Mouse (Mus musculus): ENCODE measurements around the gene Zcchc2. TPM values are rescaled to one million over a fixed set of nuclear protein-coding genes. Genes with fewer than 3 reads are reported as not detected.

Zcchc2 gene
- polyA plus RNA-seq, 1 experiment from 2014 or later = 2.8 TPM

GRCm38 (mm10) chr1:106019854-106020253, 29.6 kb downstream of the Zcchc2 start:
- Histone ChIP-seq H3K9ac (ENCODE audit: low read depth, low read length) (no peak overlapping the region), H3K4me2 (ENCODE audit: low read depth, low read length) (no peak overlapping the region), H3K4me1 (ENCODE audit: control insufficient read depth, insufficient read depth, low read length) (no peaks in the 10 kb centered on the region), H3K9me3 (ENCODE audit: control insufficient read depth, low read length) (no peaks in the 10 kb centered on the region), H3K27ac (replicated peaks; ENCODE audit: low read depth, low read length) (no peak overlapping the region), H3K27me3 (replicated peaks; ENCODE audit: control insufficient read depth, insufficient read depth, low read length) (no peaks in the 10 kb centered on the region), H3K4me3 (ENCODE audit: low read depth, low read length) (no peak overlapping the region), H3K36me3 (ENCODE audit: control insufficient read depth, insufficient read depth, low read length) (peaks cover 83% of the 10 kb centered on the region)
- DNase-seq (ENCODE audit: low spot score) (no peak), ATAC-seq (ENCODE audit: low read depth) (no peak)
- WGBS = 69% methylated on average over 6 of the region's 6 CpGs

- H3K27me3 ChIP-seq (replicated peaks; ENCODE audit: control insufficient read depth, insufficient read depth, low read length) = no peaks in the 10 kb centered on the region
- ATAC-seq (ENCODE audit: low read depth) (no peak), DNase-seq (ENCODE audit: low spot score) (no peak)
- no peaks in the 10 kb centered on the region for H3K9me3 ChIP-seq (ENCODE audit: control insufficient read depth, low read length)
- no peak overlapping the region for H3K9ac ChIP-seq (ENCODE audit: low read depth, low read length)
- no peak overlapping the region for H3K4me2 ChIP-seq (ENCODE audit: low read depth, low read length)
- H3K4me3 ChIP-seq (ENCODE audit: low read depth, low read length) = no peak overlapping the region
- peaks cover 75% of the 10 kb centered on the region for H3K36me3 ChIP-seq (ENCODE audit: control insufficient read depth, insufficient read depth, low read length)
- H3K4me1 ChIP-seq (ENCODE audit: control insufficient read depth, insufficient read depth, low read length) = no peaks in the 10 kb centered on the region
- 94% methylated on average over 1 of the region's 1 CpGs for whole genome bisulfite sequencing
- no peak overlapping the region for H3K27ac ChIP-seq (replicated peaks; ENCODE audit: low read depth, low read length)
These were observed 32.8 kb downstream of the Zcchc2 start for GRCm38 (mm10) chr1:106022998-106023397.

DNA sequence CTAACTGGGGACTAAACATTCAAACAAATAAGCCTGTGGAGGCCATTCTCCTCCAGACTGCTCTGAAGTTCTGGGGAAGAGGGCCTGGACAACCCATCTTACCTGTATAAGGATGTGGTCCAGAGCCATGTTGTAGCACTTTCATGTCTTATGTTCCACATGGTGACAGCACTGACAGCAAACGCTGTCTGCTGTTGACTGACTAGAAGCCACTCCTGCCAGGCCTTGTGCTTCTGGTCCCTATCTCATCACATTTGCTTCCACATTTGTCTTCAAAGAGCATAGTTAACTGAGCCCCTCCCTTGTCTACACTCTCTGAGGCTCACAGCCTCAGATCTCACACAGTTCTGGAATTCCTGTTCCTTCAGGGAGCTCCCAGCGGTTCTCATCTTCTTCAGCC, 34.0 kb downstream of the Zcchc2 start:
- H3K4me3 ChIP-seq (ENCODE audit: low read depth, low read length) = no peak overlapping the region
- no peak for ATAC-seq (ENCODE audit: low read depth)
- no peaks in the 10 kb centered on the region for H3K27me3 ChIP-seq (replicated peaks; ENCODE audit: control insufficient read depth, insufficient read depth, low read length)
- peaks cover 79% of the 10 kb centered on the region for H3K36me3 ChIP-seq (ENCODE audit: control insufficient read depth, insufficient read depth, low read length)
- no peaks in the 10 kb centered on the region for H3K4me1 ChIP-seq (ENCODE audit: control insufficient read depth, insufficient read depth, low read length)
- no peaks in the 10 kb centered on the region for H3K9me3 ChIP-seq (ENCODE audit: control insufficient read depth, low read length)
- no peak for DNase-seq (ENCODE audit: low spot score)
- H3K9ac ChIP-seq (ENCODE audit: low read depth, low read length) = no peak overlapping the region
- no peak overlapping the region for H3K27ac ChIP-seq (replicated peaks; ENCODE audit: low read depth, low read length)
- no peak overlapping the region for H3K4me2 ChIP-seq (ENCODE audit: low read depth, low read length)
- 85% methylated on average over 2 of the region's 2 CpGs for WGBS

- H3K9me3 ChIP-seq (ENCODE audit: control insufficient read depth, low read length) = no peaks in the 10 kb centered on the region
- WGBS = 90% methylated on average over 3 of the region's 3 CpGs
- H3K4me1 ChIP-seq (ENCODE audit: control insufficient read depth, insufficient read depth, low read length) = no peaks in the 10 kb centered on the region
- DNase-seq (ENCODE audit: low spot score) (no peak), ATAC-seq (ENCODE audit: low read depth) (no peak)
- no peak overlapping the region for H3K27ac ChIP-seq (replicated peaks; ENCODE audit: low read depth, low read length)
- peaks cover 79% of the 10 kb centered on the region for H3K36me3 ChIP-seq (ENCODE audit: control insufficient read depth, insufficient read depth, low read length)
- H3K4me2 ChIP-seq (ENCODE audit: low read depth, low read length) = no peak overlapping the region
- H3K27me3 ChIP-seq (replicated peaks; ENCODE audit: control insufficient read depth, insufficient read depth, low read length) = no peaks in the 10 kb centered on the region
- no peak overlapping the region for H3K4me3 ChIP-seq (ENCODE audit: low read depth, low read length)
- no peak overlapping the region for H3K9ac ChIP-seq (ENCODE audit: low read depth, low read length)
These were observed 34.6 kb downstream of the Zcchc2 start for GRCm38 (mm10) chr1:106024778-106025177.

- no peak overlapping the region for H3K4me2 ChIP-seq (ENCODE audit: low read depth, low read length)
- H3K4me3 ChIP-seq (ENCODE audit: low read depth, low read length) = no peak overlapping the region
- H3K36me3 ChIP-seq (ENCODE audit: control insufficient read depth, insufficient read depth, low read length) = peaks cover 49% of the 10 kb centered on the region
- ATAC-seq (ENCODE audit: low read depth) (no peak), DNase-seq (ENCODE audit: low spot score) (no peak)
- H3K4me1 ChIP-seq (ENCODE audit: control insufficient read depth, insufficient read depth, low read length) = no peaks in the 10 kb centered on the region
- 93% methylated on average over 15 of the region's 15 CpGs for WGBS
- no peak overlapping the region for H3K9ac ChIP-seq (ENCODE audit: low read depth, low read length)
- H3K9me3 ChIP-seq (ENCODE audit: control insufficient read depth, low read length) = no peaks in the 10 kb centered on the region
- no peaks in the 10 kb centered on the region for H3K27me3 ChIP-seq (replicated peaks; ENCODE audit: control insufficient read depth, insufficient read depth, low read length)
- H3K27ac ChIP-seq (replicated peaks; ENCODE audit: low read depth, low read length) = no peak overlapping the region
These were observed 39.6 kb downstream of the Zcchc2 start for GRCm38 (mm10) chr1:106029769-106030168.

DNA sequence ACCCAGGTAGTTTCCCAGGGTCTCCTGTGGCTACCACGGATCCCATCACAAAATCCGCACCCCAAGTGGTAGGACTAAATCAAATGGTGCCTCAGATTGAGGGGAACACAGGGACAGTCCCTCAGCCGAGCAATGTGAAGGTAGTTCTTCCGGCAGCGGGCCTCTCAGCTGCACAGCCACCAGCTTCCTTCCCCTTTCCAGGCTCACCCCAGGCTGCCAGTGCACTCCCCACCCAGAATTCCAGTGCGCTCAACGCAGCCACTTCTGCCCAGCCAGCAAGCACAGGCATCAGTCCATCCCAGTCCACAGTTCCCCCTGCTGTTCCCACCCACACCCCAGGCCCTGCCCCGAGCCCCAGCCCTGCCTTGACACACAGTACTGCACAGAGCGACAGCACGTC, 40.1 kb downstream of the Zcchc2 start:
- WGBS = 93% methylated on average over 10 of the region's 10 CpGs

DNA sequence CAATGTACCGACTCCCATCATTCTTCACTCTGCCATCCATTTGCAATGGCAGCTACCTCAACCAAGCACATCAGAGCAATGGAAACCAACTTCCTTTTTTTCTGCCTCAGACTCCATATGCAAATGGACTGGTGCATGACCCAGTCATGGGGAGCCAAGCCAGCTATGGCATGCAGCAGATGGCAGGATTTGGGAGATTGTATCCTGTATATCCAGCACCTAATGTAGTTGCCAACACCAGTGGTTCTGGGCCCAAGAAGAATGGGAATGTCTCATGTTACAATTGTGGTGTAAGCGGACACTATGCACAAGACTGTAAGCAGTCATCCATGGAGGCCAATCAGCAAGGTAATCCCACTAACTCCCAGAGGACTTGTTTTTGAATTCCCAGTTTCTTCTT, 40.7 kb downstream of the Zcchc2 start:
- peak; percentile 80; the same call in 1 of the 2 replicates for ATAC-seq (ENCODE audit: low read depth)
- Histone ChIP-seq H3K36me3 (ENCODE audit: control insufficient read depth, insufficient read depth, low read length) (peaks cover 45% of the 10 kb centered on the region), H3K4me1 (ENCODE audit: control insufficient read depth, insufficient read depth, low read length) (no peaks in the 10 kb centered on the region), H3K9ac (ENCODE audit: low read depth, low read length) (no peak overlapping the region), H3K4me3 (ENCODE audit: low read depth, low read length) (no peak overlapping the region), H3K27ac (replicated peaks; ENCODE audit: low read depth, low read length) (no peak overlapping the region), H3K4me2 (ENCODE audit: low read depth, low read length) (no peak overlapping the region), H3K9me3 (ENCODE audit: control insufficient read depth, low read length) (no peaks in the 10 kb centered on the region), H3K27me3 (replicated peaks; ENCODE audit: control insufficient read depth, insufficient read depth, low read length) (no peaks in the 10 kb centered on the region)
- DNase-seq (ENCODE audit: low spot score) = peak; percentile 62
- WGBS = 80% methylated on average over 2 of the region's 2 CpGs

More for the DNA sequence above, 40.1 kb downstream of the Zcchc2 start:
- Histone ChIP-seq H3K27me3 (replicated peaks; ENCODE audit: control insufficient read depth, insufficient read depth, low read length) (no peaks in the 10 kb centered on the region), H3K4me3 (ENCODE audit: low read depth, low read length) (no peak overlapping the region), H3K9me3 (ENCODE audit: control insufficient read depth, low read length) (no peaks in the 10 kb centered on the region), H3K4me2 (ENCODE audit: low read depth, low read length) (no peak overlapping the region), H3K9ac (ENCODE audit: low read depth, low read length) (no peak overlapping the region), H3K4me1 (ENCODE audit: control insufficient read depth, insufficient read depth, low read length) (no peaks in the 10 kb centered on the region), H3K36me3 (ENCODE audit: control insufficient read depth, insufficient read depth, low read length) (peaks cover 49% of the 10 kb centered on the region), H3K27ac (replicated peaks; ENCODE audit: low read depth, low read length) (no peak overlapping the region)
- ATAC-seq (ENCODE audit: low read depth) (peak; percentile 31; the same call in 1 of the 2 replicates), DNase-seq (ENCODE audit: low spot score) (no peak)

DNA sequence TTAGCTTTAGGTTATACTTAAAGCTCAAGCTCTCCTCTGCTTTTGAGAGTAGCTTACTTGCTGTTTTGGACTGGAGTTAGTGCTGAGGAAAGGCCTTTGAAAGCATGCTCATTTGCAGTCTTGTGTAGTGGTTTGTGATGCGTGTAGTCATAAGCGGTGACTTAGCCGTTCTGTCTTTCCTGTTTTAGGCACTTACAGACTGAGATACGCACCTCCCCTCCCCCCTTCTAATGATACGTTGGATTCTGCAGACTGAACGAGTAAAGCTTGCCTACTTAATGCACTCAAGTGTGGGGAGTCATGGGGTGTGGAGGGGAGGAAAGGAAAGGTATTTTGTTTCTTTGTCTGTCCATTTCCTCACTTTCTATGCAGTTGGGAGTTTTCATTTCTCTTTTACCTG, 41.7 kb downstream of the Zcchc2 start:
- no peak for DNase-seq (ENCODE audit: low spot score)
- Histone ChIP-seq H3K4me3 (ENCODE audit: low read depth, low read length) (no peak overlapping the region), H3K9ac (ENCODE audit: low read depth, low read length) (no peak overlapping the region), H3K27ac (replicated peaks; ENCODE audit: low read depth, low read length) (no peak overlapping the region), H3K9me3 (ENCODE audit: control insufficient read depth, low read length) (no peaks in the 10 kb centered on the region), H3K4me1 (ENCODE audit: control insufficient read depth, insufficient read depth, low read length) (no peaks in the 10 kb centered on the region), H3K4me2 (ENCODE audit: low read depth, low read length) (no peak overlapping the region), H3K27me3 (replicated peaks; ENCODE audit: control insufficient read depth, insufficient read depth, low read length) (no peaks in the 10 kb centered on the region), H3K36me3 (ENCODE audit: control insufficient read depth, insufficient read depth, low read length) (peaks cover 42% of the 10 kb centered on the region)
- ATAC-seq (ENCODE audit: low read depth) = no peak
- 70% methylated on average over 5 of the region's 6 CpGs for WGBS

DNA sequence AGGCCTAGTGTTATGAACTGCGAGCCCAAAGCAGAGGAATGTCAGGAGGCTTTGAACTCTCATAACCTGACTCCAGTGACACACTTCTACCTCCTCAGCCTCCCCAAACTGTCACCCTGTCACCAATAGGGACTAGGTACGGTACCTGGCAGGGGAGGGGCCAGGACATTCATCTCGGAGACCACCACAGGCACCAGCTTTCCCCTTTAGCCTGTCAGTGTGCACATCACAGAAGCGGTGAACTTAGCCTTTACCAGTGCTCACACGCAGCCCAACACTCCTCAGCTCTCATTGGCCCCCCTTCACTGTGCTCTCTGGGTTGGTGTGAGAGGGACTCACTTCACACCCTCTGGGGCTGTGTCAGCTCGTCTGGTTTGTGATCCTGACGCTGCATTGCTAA, 44.6 kb downstream of the Zcchc2 start:
- WGBS = 75% methylated on average over 7 of the region's 7 CpGs
- no peak overlapping the region for H3K27ac ChIP-seq (replicated peaks; ENCODE audit: low read depth, low read length)
- DNase-seq (ENCODE audit: low spot score) (no peak), ATAC-seq (ENCODE audit: low read depth) (no peak)
- no peak overlapping the region for H3K4me3 ChIP-seq (ENCODE audit: low read depth, low read length)
- no peak overlapping the region for H3K9ac ChIP-seq (ENCODE audit: low read depth, low read length)
- H3K4me2 ChIP-seq (ENCODE audit: low read depth, low read length) = no peak overlapping the region
- H3K9me3 ChIP-seq (ENCODE audit: control insufficient read depth, low read length) = no peaks in the 10 kb centered on the region
- peaks cover 19% of the 10 kb centered on the region; the same call in 1 of the 2 replicates for H3K36me3 ChIP-seq (ENCODE audit: control insufficient read depth, insufficient read depth, low read length)
- H3K4me1 ChIP-seq (ENCODE audit: control insufficient read depth, insufficient read depth, low read length) = no peaks in the 10 kb centered on the region
- no peaks in the 10 kb centered on the region for H3K27me3 ChIP-seq (replicated peaks; ENCODE audit: control insufficient read depth, insufficient read depth, low read length)
